Mouse (Mus musculus): ENCODE data around the gene Acly. TPM values are rescaled to one million over a fixed set of nuclear protein-coding genes. Genes with fewer than 3 reads are reported as not detected.

Acly gene
- 267 and 279 TPM in 2 replicates for polyA plus RNA-seq (2015; fragmentation: Nextera tagmentation; extraction: Ambion mirVana)

DNA sequence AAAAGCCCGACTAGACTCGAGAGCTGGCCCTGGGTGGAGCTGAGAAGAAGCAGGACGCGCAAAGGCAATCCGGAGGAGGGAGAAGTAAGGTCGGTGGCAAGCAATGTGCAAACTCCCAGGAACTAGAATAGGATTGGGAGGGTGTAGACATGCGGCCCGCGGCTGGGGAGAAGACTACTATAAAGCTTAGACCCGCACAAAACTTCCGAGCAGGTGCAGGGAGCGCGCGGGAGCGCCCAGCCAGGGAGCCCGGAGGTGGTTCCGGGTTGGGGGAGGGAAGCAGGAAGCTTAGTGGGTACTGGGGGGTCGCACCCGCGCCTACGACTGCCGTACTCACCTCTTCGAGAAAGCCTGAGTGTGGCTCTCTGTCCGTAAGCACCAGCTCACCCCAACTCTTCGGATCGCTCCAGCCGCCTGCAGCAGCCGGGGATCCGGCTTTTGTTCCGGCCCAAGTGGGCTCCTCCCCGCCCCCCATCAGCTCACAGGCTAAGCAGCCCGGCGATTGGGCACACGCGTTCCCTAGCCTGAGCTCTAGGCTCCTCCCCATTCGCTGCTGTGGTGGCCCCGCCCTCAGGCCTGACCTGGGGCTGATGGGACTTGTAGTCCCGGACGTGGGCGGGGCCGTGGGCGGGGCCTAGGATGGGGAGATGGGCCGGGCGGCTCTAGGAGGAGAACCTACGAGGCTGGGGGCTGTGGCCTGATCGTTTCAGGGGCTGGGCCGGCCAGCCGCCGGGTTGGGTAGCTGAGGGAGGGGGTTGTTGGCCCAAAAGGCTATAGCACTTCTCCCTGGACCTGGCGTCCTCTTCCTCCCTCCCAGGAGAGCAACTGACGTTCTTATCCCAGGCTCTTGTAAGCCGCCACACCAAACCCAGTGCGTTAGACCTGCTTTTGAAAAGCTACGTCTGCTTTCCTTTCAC, at the start of gene Acly:
Acly (minus strand) TSS at position 543 of the 917 bp plus-strand sequence.
- under 1% methylated on average over 54 of the region's 54 CpGs for WGBS
- peaks cover 40% of the 10 kb centered on the region for H3K4me1 ChIP-seq (replicated peaks)
- H3K4me3 ChIP-seq: peak within 1 kb of the TSS; percentile 71
- H3K36me3 ChIP-seq: peaks cover 13% of the 10 kb centered on the region
- peak within 1 kb of the TSS; percentile 95 for H3K4me2 ChIP-seq
- H3K27me3 ChIP-seq: no peaks in the 10 kb centered on the region
- peak within 1 kb of the TSS; percentile 88 for H3K27ac ChIP-seq (replicated peaks)
- H3K9ac ChIP-seq: peak within 1 kb of the TSS; percentile 84
- peak; percentile 98 for ATAC-seq (ENCODE audit: low read depth)
- no peaks in the 10 kb centered on the region for H3K9me3 ChIP-seq

DNA sequence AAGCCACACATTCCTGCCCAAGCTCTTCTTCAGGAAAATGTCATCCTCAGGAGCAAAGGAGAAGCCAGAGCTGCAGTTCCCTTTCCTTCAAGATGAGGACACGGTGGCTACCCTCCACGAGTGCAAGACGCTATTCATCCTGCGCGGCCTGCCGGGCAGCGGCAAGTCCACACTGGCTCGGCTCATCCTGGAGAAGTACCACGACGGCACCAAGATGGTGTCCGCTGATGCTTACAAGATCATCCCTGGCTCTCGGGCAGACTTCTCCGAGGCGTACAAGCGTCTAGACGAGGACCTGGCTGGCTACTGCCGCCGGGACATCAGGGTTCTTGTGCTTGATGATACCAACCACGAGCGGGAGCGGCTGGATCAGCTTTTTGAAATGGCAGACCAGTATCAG, 48.5 kb upstream of the Acly start:
- H3K9ac ChIP-seq: 0 out of 2 replicates have a peak overlapping the region, but pooled peaks have one; percentile 78
- H3K9me3 ChIP-seq: no peaks in the 10 kb centered on the region
- peaks cover 33% of the 10 kb centered on the region for H3K4me1 ChIP-seq (replicated peaks)
- peaks cover 33% of the 10 kb centered on the region for H3K36me3 ChIP-seq
- H3K4me3 ChIP-seq: peak overlapping the region; percentile 58; the same call in 1 of the 2 replicates
- 69% methylated on average over 21 of the region's 21 CpGs for WGBS
- no peak for ATAC-seq (ENCODE audit: low read depth)
- H3K27ac ChIP-seq (replicated peaks): no peak overlapping the region
- H3K27me3 ChIP-seq: peaks cover 15% of the 10 kb centered on the region; the same call in 1 of the 2 replicates
- peak overlapping the region; percentile 78 for H3K4me2 ChIP-seq

DNA sequence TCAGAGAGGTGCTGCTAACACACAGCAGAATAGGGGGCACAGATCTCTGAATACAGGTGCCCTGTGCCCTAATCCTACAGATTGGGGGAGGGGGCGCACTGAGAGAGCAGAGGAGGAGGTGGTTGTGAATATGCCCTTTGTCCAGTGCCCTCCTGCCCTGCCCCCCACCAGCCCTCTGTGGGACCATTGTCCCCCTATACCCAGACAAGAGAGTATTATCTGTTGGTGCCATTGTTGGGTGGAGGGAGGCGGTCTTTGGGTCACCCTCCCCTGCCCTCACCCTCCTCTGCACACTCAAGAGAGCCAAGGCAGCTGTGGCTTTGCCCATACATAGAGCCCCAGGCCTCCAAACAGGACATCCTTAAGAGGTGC, 47.7 kb upstream of the Acly start:
- 32% methylated on average over 2 of the region's 2 CpGs for WGBS
- peak; percentile 44; the same call in 1 of the 2 replicates for ATAC-seq (ENCODE audit: low read depth)

DNA sequence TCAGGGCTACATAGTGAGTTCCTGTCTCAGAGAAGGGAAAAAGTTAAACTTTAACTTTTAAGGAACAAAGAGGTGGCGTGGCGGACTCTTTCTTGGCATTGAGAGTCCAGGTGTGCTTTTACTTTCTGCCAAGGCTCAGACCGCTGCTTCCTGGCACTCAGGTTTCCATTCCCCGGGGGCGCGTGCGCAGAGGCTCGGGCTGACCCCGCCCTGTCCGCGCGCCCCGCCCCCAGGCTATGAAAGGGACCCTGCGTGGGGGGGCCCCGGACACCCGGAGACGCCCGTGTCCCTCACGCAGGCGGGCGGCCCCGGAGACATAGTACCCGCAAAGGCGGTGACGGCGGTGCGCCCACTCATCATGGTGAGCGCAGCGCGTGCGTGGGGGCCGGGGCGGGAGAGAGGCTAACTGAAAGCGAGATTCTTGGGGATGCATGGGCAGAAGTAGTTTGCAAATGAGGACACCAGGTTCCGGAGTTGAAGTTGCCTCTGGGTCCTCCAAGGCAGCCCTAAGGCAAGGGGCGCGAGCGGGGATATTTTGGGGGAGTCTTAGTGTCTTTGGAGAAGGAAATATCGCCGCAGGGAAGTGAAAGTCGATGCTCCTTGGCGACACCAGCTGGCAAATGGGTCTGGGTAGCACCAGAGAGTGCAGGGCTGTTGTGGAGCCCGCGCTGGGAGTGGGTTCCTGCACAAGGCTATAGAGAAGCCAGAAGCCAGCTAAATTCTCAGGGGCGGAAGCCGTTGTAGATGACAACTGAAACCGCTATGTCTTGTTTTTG, 47.1 kb upstream of the Acly start, which contains the start of gene Cnp:
Cnp (plus strand) TSS at position 197 of the 776 bp plus-strand sequence.
- peak within 1 kb of the TSS; percentile 74 for H3K27ac ChIP-seq (replicated peaks)
- no peaks in the 10 kb centered on the region for H3K9me3 ChIP-seq
- WGBS: 2% methylated on average over 47 of the region's 47 CpGs
- H3K4me1 ChIP-seq (replicated peaks): peaks cover 41% of the 10 kb centered on the region
- H3K9ac ChIP-seq: peak within 1 kb of the TSS; percentile 78
- peaks cover 15% of the 10 kb centered on the region; the same call in 1 of the 2 replicates for H3K27me3 ChIP-seq
- peak within 1 kb of the TSS; percentile 78 for H3K4me2 ChIP-seq
- H3K4me3 ChIP-seq: peak within 1 kb of the TSS; percentile 58
- peak; percentile 79 for ATAC-seq (ENCODE audit: low read depth)
- H3K36me3 ChIP-seq: peaks cover 19% of the 10 kb centered on the region

More for the DNA sequence above, 47.7 kb upstream of the Acly start:
- Histone ChIP-seq H3K27me3 (peaks cover 15% of the 10 kb centered on the region; the same call in 1 of the 2 replicates), H3K36me3 (peaks cover 25% of the 10 kb centered on the region), H3K9ac (peak overlapping the region; percentile 78), H3K9me3 (no peaks in the 10 kb centered on the region), H3K4me1 (replicated peaks) (peaks cover 41% of the 10 kb centered on the region), H3K4me3 (peak overlapping the region; percentile 58), H3K27ac (replicated peaks) (peak overlapping the region; percentile 74), H3K4me2 (peak overlapping the region; percentile 78)

DNA sequence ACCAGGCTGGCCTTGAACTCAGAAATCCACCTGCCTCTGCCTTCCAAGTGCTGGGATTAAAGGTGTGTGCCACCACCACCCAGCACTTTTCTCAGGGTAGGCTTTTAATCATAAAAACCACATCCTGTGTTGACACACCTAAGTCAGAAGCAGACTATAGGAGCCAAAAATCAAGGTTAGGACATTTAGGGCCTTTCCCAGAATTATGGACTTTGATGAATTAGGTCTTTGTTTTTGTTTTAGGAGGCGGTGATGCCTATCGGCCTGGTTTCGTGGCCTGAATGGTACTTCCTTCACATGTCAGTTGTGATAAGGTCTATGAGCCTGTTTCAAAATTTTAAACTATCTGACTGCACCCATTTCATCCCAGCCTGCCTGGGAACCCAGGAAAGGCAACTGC, 46.4 kb upstream of the Acly start:
- Histone ChIP-seq H3K4me3 (no peak overlapping the region), H3K27me3 (peaks cover 15% of the 10 kb centered on the region; the same call in 1 of the 2 replicates), H3K4me2 (peak overlapping the region; percentile 78)

DNA sequence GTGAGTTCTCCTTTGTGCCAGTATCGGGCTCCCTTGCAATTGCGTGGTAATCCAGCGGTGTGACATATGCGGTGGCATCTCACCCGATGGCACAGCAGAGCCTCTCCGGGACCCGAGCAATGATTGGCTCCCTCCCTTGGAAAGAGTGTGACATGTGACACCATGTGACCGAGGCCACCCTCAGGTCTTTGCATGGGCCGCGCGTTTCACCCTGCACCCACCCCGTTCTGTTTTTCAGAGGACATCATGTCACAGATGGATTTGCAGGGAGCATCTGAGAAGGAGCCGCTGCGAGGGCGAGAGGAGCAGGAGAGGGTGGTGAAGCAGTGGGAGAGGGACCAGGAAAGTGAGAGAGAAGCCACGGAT, 43.4 kb upstream of the Acly start:
- H3K9ac ChIP-seq: peak overlapping the region; percentile 64
- peaks cover 31% of the 10 kb centered on the region for H3K4me1 ChIP-seq (replicated peaks)
- 7% methylated on average over 16 of the region's 16 CpGs for WGBS
- peak overlapping the region; percentile 25 for H3K4me3 ChIP-seq
- H3K36me3 ChIP-seq: no peaks in the 10 kb centered on the region
- peaks cover 15% of the 10 kb centered on the region; the same call in 1 of the 2 replicates for H3K27me3 ChIP-seq
- ATAC-seq (ENCODE audit: low read depth): 0 out of 2 replicates have a peak, but pooled peaks have one; percentile 43
- no peak overlapping the region for H3K27ac ChIP-seq (replicated peaks)
- H3K4me2 ChIP-seq: peak overlapping the region; percentile 59
- H3K9me3 ChIP-seq: no peaks in the 10 kb centered on the region

More for the DNA sequence above, 46.4 kb upstream of the Acly start:
- no peak overlapping the region for H3K9ac ChIP-seq
- peaks cover 12% of the 10 kb centered on the region for H3K36me3 ChIP-seq
- H3K9me3 ChIP-seq: no peaks in the 10 kb centered on the region
- WGBS: 90% methylated on average over 3 of the region's 3 CpGs
- ATAC-seq (ENCODE audit: low read depth): no peak
- H3K27ac ChIP-seq (replicated peaks): 0 out of 2 replicates have a peak overlapping the region, but pooled peaks have one; percentile 74
- H3K4me1 ChIP-seq (replicated peaks): peaks cover 41% of the 10 kb centered on the region

DNA sequence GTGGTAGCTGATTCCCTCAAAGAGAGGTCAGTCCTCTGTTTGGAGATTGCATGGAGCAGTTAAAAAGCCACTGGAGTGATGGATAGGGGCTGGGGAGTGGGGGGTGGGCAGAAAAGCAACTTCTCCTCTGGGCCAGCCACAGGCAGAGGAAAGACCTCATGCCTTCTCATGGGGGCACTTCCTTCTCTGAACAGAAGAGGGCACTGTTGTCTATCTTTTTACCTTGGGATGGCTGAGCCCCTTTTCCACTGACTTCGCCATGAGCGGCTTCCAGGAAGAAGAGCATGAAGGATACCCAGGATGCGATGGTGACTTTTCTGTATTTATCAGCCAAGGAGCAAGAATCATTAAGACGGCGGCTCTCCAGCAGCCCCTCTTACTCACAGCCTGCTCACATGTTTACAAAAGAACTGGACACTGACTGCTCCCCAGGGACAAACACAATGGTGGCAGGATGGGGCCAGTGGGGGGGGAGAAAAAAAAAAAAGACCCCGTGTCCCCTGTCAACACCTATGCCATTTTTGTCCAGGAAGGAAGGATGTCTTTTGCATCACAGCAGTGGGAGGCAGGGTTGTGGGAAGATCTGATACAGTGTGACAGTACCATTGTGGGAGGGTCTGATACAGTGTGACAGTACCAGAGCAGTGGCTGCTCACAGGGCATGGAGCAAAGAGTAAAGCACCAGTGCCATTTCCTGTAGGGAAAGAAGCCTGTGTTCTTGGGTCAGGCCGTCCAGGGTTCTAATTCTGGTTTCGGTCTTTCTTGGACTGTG, 42.8 kb upstream of the Acly start:
- Histone ChIP-seq H3K27me3 (peaks cover 15% of the 10 kb centered on the region; the same call in 1 of the 2 replicates), H3K4me1 (replicated peaks) (peaks cover 25% of the 10 kb centered on the region), H3K36me3 (no peaks in the 10 kb centered on the region), H3K4me2 (peak overlapping the region; percentile 59), H3K9me3 (no peaks in the 10 kb centered on the region), H3K27ac (replicated peaks) (no peak overlapping the region), H3K4me3 (peak overlapping the region; percentile 25), H3K9ac (peak overlapping the region; percentile 64)
- ATAC-seq (ENCODE audit: low read depth): peak; percentile 54
- 7% methylated on average over 8 of the region's 8 CpGs for WGBS

DNA sequence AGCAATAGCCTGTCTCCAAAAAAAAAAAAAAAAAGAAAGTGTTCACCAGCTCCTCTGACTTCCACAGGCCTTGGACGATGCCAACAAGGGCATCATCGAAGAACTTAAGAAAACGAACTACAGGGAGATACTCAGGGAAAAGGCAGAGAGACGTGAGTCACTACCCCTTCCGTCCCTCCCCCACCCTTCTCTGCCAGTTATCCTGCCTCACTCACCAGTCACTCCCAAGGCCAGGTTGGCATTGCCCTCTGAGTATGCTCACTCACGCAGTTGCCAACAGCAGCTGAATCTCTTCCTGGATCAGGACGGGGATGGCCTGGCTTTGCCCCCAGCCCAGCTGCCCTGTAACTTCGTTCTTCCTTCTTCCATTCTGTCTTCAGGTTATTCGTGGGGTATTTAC, 42.0 kb upstream of the Acly start:
- Histone ChIP-seq H3K9me3 (no peaks in the 10 kb centered on the region), H3K27ac (replicated peaks) (no peak overlapping the region), H3K27me3 (peaks cover 15% of the 10 kb centered on the region; the same call in 1 of the 2 replicates), H3K36me3 (no peaks in the 10 kb centered on the region), H3K4me2 (no peak overlapping the region), H3K9ac (no peak overlapping the region), H3K4me1 (replicated peaks) (peaks cover 17% of the 10 kb centered on the region), H3K4me3 (no peak overlapping the region)
- ATAC-seq (ENCODE audit: low read depth): no peak
- 67% methylated on average over 9 of the region's 9 CpGs for WGBS

DNA sequence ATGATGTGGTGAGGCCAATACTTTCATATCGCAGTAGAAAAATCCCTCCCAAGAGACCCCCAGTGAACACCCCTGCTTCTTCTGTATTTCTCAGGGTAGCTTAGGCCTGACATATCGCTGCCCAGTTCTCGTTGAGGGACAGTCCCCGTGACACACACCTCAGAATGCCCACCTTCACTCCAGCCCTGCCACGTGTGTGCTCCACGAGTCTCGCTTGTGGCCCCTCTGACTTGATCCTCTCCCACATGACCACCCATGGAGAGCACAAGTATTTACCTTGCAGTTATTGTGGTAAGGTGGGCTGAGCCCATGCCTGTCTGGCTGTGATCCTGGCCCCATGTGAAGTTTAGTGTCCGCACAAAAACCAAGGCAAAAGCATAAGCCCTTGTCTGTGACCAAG, 40.9 kb upstream of the Acly start:
- Histone ChIP-seq H3K9ac (no peak overlapping the region), H3K36me3 (no peaks in the 10 kb centered on the region), H3K27ac (replicated peaks) (no peak overlapping the region), H3K4me3 (no peak overlapping the region), H3K4me1 (replicated peaks) (peaks cover 13% of the 10 kb centered on the region), H3K9me3 (no peaks in the 10 kb centered on the region), H3K4me2 (no peak overlapping the region), H3K27me3 (peaks cover 15% of the 10 kb centered on the region; the same call in 1 of the 2 replicates)
- ATAC-seq (ENCODE audit: low read depth): no peak
- 88% methylated on average over 8 of the region's 8 CpGs for WGBS

DNA sequence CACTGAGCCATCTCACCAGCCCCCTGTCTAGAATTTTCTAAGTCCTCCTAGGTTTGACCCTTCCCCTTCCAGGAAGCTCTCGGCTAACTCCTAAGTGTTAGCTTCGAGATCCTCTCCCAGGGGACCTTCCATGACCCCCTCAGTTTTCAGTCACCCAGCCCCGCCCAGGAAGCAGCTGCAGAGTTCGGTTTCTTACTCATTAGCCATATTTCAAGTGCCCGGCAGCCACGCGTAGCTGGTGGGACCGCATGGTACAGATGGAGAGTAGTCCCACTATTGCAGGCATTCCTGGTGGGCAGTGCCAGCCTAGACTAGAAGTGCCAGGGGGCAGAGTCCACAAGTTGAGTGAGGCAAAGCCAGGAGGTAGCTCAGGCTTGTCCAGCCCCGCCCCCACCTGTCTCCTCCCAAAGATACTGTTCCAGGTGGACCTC, 40.0 kb upstream of the Acly start:
- H3K9me3 ChIP-seq: no peaks in the 10 kb centered on the region
- H3K27ac ChIP-seq (replicated peaks): no peak overlapping the region
- 57% methylated on average over 9 of the region's 9 CpGs for WGBS
- H3K36me3 ChIP-seq: no peaks in the 10 kb centered on the region
- no peak overlapping the region for H3K4me3 ChIP-seq
- H3K27me3 ChIP-seq: peaks cover 15% of the 10 kb centered on the region; the same call in 1 of the 2 replicates
- H3K4me1 ChIP-seq (replicated peaks): peaks cover 13% of the 10 kb centered on the region
- H3K9ac ChIP-seq: no peak overlapping the region
- no peak overlapping the region for H3K4me2 ChIP-seq
- no peak for ATAC-seq (ENCODE audit: low read depth)

DNA sequence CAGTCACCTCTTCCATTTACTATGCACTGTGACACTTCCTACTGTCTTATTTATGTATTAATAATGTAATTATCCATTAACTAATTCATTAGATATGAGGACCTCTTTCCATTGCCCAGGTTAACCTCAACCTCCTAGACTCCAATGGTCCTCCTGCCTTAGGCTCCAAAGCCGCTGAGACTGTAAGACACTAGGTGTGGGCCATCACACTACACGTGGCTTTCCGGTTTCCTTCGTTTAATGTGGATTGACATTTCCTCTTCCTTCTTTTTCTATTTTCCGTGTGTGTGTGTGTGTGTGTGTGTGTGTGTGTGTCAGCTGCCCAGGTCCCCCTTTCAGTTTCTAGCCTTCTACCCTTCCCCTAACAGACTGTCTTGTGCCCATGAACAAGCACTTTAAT, 39.4 kb upstream of the Acly start:
- Histone ChIP-seq H3K9me3 (no peaks in the 10 kb centered on the region), H3K27ac (replicated peaks) (no peak overlapping the region), H3K36me3 (no peaks in the 10 kb centered on the region), H3K9ac (no peak overlapping the region), H3K4me3 (no peak overlapping the region), H3K4me2 (no peak overlapping the region), H3K27me3 (peaks cover 10% of the 10 kb centered on the region; the same call in 1 of the 2 replicates), H3K4me1 (replicated peaks) (peaks cover 13% of the 10 kb centered on the region)
- whole genome bisulfite sequencing: 78% methylated on average over 5 of the region's 5 CpGs
- no peak for ATAC-seq (ENCODE audit: low read depth)

All from neural tube, embryonic 13.5 days (tissue).